Mouse (Mus musculus) liver, embryonic 16.5 days (tissue): Measurements from ENCODE around the gene Slc22a12. TPM values are rescaled to one million over a fixed set of nuclear protein-coding genes. Genes with fewer than 3 reads are reported as not detected.

Experiments used
- ATAC-seq: fragments of 200-750 bp; cut with Nextera tagmentation; 2 replicates; pipeline ENCODE4 v1.8.0; 2017; ENCODE audit warnings: low read depth, mild to moderate bottlenecking, moderate number of reproducible peaks, moderate library complexity
- H3K27ac ChIP-seq: fragments of 300-500 bp; sonication (generic); 2 replicates; pipeline ENCODE4 v1.5.1; 2014; ENCODE audit warnings: mild to moderate bottlenecking, low read length
- H3K27me3 ChIP-seq: fragments of 300-500 bp; sonication (generic); 2 replicates; pipeline ENCODE4 v1.6.1; 2014; ENCODE audit warnings: low read depth, low read length, mixed read lengths; ENCODE audit not compliant: control insufficient read depth, insufficient read depth
- H3K36me3 ChIP-seq: fragments of 300-500 bp; sonication (generic); 2 replicates; pipeline ENCODE4 v1.6.1; 2014; ENCODE audit warnings: mild to moderate bottlenecking; ENCODE audit not compliant: control insufficient read depth, insufficient read depth
- H3K4me1 ChIP-seq: fragments of 300-500 bp; sonication (generic); 2 replicates; pipeline ENCODE4 v1.6.1; 2014; ENCODE audit warnings: low read depth, low read length, mixed read lengths; ENCODE audit not compliant: control insufficient read depth
- H3K4me2 ChIP-seq: fragments of 300-500 bp; sonication (generic); 2 replicates; pipeline ENCODE4 v1.6.1; 2014; ENCODE audit warnings: low read depth, low read length, mixed read lengths
- H3K4me3 ChIP-seq: fragments of 300-500 bp; sonication (generic); 2 replicates; pipeline ENCODE4 v1.5.1; 2014; ENCODE audit warnings: low read depth, mild to moderate bottlenecking, low read length
- H3K9ac ChIP-seq: fragments of 300-500 bp; sonication (generic); 2 replicates; pipeline ENCODE4 v1.6.1; 2014; ENCODE audit warnings: low read depth, low read length
- H3K9me3 ChIP-seq: fragments of 300-500 bp; sonication (generic); replicated peaks from 2 replicates; pipeline ENCODE4 v1.6.1; 2016; ENCODE audit warnings: low read length; ENCODE audit not compliant: control insufficient read depth
- WGBS: fragments of 180-500 bp; shearing (Covaris S2); extraction: QIAGEN DNeasy Blood & Tissue Kit; methylation state at CpG from one replicate; pipeline ENCODE4 v1.1.7; 2014; ENCODE audit not compliant: insufficient replicate concordance; 5-methylcytosine and 5-hydroxymethylcytosine counted together
- polyA plus RNA-seq: library from polyadenylated mRNA; unstranded; fragments of >200 nt; fragmentation: Nextera tagmentation; extraction: Ambion mirVana; gene quantifications from 2 replicates; pipeline ENCODE4 v1.2.1, GENCODE M21; 2015

The Slc22a12 gene
- polyA plus RNA-seq, 1 experiment from 2014 or later, result not detected

GRCm38 (mm10) chr19:6553819-6554582, 11.2 kb upstream of the Slc22a12 start:
- ATAC-seq, result no peak; the same call in 1 of the 2 replicates
- WGBS, result 15% methylated on average over 8 of the region's 8 CpGs

GRCm38 (mm10) chr19:6553174-6553573, 10.3 kb upstream of the Slc22a12 start:
- Histone ChIP-seq H3K9ac (no peak overlapping the region), H3K9me3 (no peaks in the 10 kb centered on the region), H3K4me2 (no peak overlapping the region), H3K27ac (no peak overlapping the region), H3K4me1 (no peaks in the 10 kb centered on the region), H3K36me3 (no peaks in the 10 kb centered on the region), H3K27me3 (no peaks in the 10 kb centered on the region), H3K4me3 (no peak overlapping the region)
- no peak for ATAC-seq
- WGBS, result 56% methylated on average over 5 of the region's 5 CpGs

More at GRCm38 (mm10) chr19:6553819-6554582, 11.2 kb upstream of the Slc22a12 start:
- H3K4me2 ChIP-seq, result no peak overlapping the region
- H3K9ac ChIP-seq, result no peak overlapping the region
- H3K4me1 ChIP-seq, result no peaks in the 10 kb centered on the region
- no peaks in the 10 kb centered on the region for H3K9me3 ChIP-seq
- no peaks in the 10 kb centered on the region for H3K36me3 ChIP-seq
- H3K27ac ChIP-seq, result no peak overlapping the region
- no peak overlapping the region for H3K4me3 ChIP-seq
- H3K27me3 ChIP-seq, result no peaks in the 10 kb centered on the region

- H3K27me3 ChIP-seq, result no peaks in the 10 kb centered on the region
- H3K4me2 ChIP-seq, result no peak overlapping the region
- H3K27ac ChIP-seq, result no peak overlapping the region
- 48% methylated on average over 4 of the region's 4 CpGs for WGBS
- no peak overlapping the region for H3K4me3 ChIP-seq
- ATAC-seq, result 0 out of 2 replicates have a peak, but pooled peaks have one; percentile 13
- H3K4me1 ChIP-seq, result no peaks in the 10 kb centered on the region
- no peaks in the 10 kb centered on the region for H3K9me3 ChIP-seq
- H3K36me3 ChIP-seq, result no peaks in the 10 kb centered on the region
- H3K9ac ChIP-seq, result no peak overlapping the region
Measured at GRCm38 (mm10) chr19:6552302-6553028, 9.6 kb upstream of the Slc22a12 start.

GRCm38 (mm10) chr19:6551215-6551614, 8.4 kb upstream of the Slc22a12 start:
- H3K4me1 ChIP-seq, result no peaks in the 10 kb centered on the region
- no peaks in the 10 kb centered on the region for H3K36me3 ChIP-seq
- H3K4me3 ChIP-seq, result no peak overlapping the region
- ATAC-seq, result no peak
- H3K27me3 ChIP-seq, result no peaks in the 10 kb centered on the region
- H3K9me3 ChIP-seq, result no peaks in the 10 kb centered on the region
- 33% methylated on average over 4 of the region's 4 CpGs for WGBS
- no peak overlapping the region for H3K27ac ChIP-seq
- H3K4me2 ChIP-seq, result no peak overlapping the region
- no peak overlapping the region for H3K9ac ChIP-seq

GRCm38 (mm10) chr19:6549566-6549965, 6.7 kb upstream of the Slc22a12 start:
- H3K36me3 ChIP-seq, result no peaks in the 10 kb centered on the region
- no peak for ATAC-seq
- H3K4me3 ChIP-seq, result no peak overlapping the region
- no peak overlapping the region for H3K4me2 ChIP-seq
- 72% methylated on average over 11 of the region's 11 CpGs for WGBS
- H3K4me1 ChIP-seq, result no peaks in the 10 kb centered on the region
- no peaks in the 10 kb centered on the region for H3K9me3 ChIP-seq
- H3K27me3 ChIP-seq, result no peaks in the 10 kb centered on the region
- no peak overlapping the region for H3K27ac ChIP-seq
- no peak overlapping the region for H3K9ac ChIP-seq

GRCm38 (mm10) chr19:6548431-6549410, 5.9 kb upstream of the Slc22a12 start:
- Histone ChIP-seq H3K9me3 (no peaks in the 10 kb centered on the region), H3K9ac (no peak overlapping the region), H3K4me3 (no peak overlapping the region), H3K4me2 (no peak overlapping the region), H3K27ac (no peak overlapping the region), H3K27me3 (no peaks in the 10 kb centered on the region), H3K36me3 (no peaks in the 10 kb centered on the region), H3K4me1 (no peaks in the 10 kb centered on the region)
- no peak for ATAC-seq
- WGBS, result 51% methylated on average over 16 of the region's 16 CpGs

GRCm38 (mm10) chr19:6547801-6548200, 5.0 kb upstream of the Slc22a12 start:
- H3K36me3 ChIP-seq, result no peaks in the 10 kb centered on the region
- H3K27ac ChIP-seq, result no peak overlapping the region
- H3K27me3 ChIP-seq, result no peaks in the 10 kb centered on the region
- no peaks in the 10 kb centered on the region for H3K9me3 ChIP-seq
- 46% methylated on average over 5 of the region's 5 CpGs for WGBS
- no peak overlapping the region for H3K9ac ChIP-seq
- H3K4me3 ChIP-seq, result no peak overlapping the region
- no peaks in the 10 kb centered on the region for H3K4me1 ChIP-seq
- ATAC-seq, result no peak
- H3K4me2 ChIP-seq, result no peak overlapping the region

GRCm38 (mm10) chr19:6546096-6546495, 3.3 kb upstream of the Slc22a12 start:
- Histone ChIP-seq H3K9me3 (no peaks in the 10 kb centered on the region), H3K9ac (no peak overlapping the region), H3K4me3 (no peak overlapping the region), H3K4me2 (no peak overlapping the region), H3K27ac (no peak overlapping the region), H3K36me3 (no peaks in the 10 kb centered on the region), H3K27me3 (no peaks in the 10 kb centered on the region), H3K4me1 (no peaks in the 10 kb centered on the region)
- no peak for ATAC-seq
- WGBS, result 56% methylated on average over 1 of the region's 1 CpGs
